Mouse (Mus musculus) kidney, postnatal 14 days (tissue): ENCODE measurements around the gene Lmx1b.

ENCODE experiments used
- DNase-seq: peaks from one replicate; pipeline ENCODE4 v3.0.0; 2022; ENCODE audit warnings: mixed read lengths

Gene Lmx1b

GRCm38 (mm10) chr2:33630081-33631021, 10.0 kb downstream of the Lmx1b start:
- DNase-seq = no peak

- no peak for DNase-seq
Measured at GRCm38 (mm10) chr2:33629641-33630040, 10.7 kb downstream of the Lmx1b start.

- no peak for DNase-seq
Measured at GRCm38 (mm10) chr2:33628791-33629190, 11.5 kb downstream of the Lmx1b start.

GRCm38 (mm10) chr2:33627058-33627375, 13.3 kb downstream of the Lmx1b start:
- no peak for DNase-seq

- DNase-seq = no peak
Measured at GRCm38 (mm10) chr2:33626262-33627057, 13.9 kb downstream of the Lmx1b start.

GRCm38 (mm10) chr2:33617670-33618069, 22.6 kb downstream of the Lmx1b start:
- no peak for DNase-seq

GRCm38 (mm10) chr2:33616411-33616843, 23.9 kb downstream of the Lmx1b start:
- peak; percentile 25 for DNase-seq

- no peak for DNase-seq
Measured at GRCm38 (mm10) chr2:33615843-33616344, 24.4 kb downstream of the Lmx1b start.

- DNase-seq = no peak
Measured at GRCm38 (mm10) chr2:33605487-33606256, 34.6 kb downstream of the Lmx1b start.

- no peak for DNase-seq
Measured at GRCm38 (mm10) chr2:33604846-33605486, 35.3 kb downstream of the Lmx1b start.

- no peak for DNase-seq
Measured at GRCm38 (mm10) chr2:33600520-33600919, 39.8 kb downstream of the Lmx1b start.

- no peak for DNase-seq
Measured at GRCm38 (mm10) chr2:33597384-33597783, 42.9 kb downstream of the Lmx1b start.

GRCm38 (mm10) chr2:33595085-33595423, 45.3 kb downstream of the Lmx1b start:
- DNase-seq = no peak

GRCm38 (mm10) chr2:33594181-33595084, 45.9 kb downstream of the Lmx1b start:
- DNase-seq = no peak

GRCm38 (mm10) chr2:33592931-33593555, 47.3 kb downstream of the Lmx1b start:
- DNase-seq = no peak

GRCm38 (mm10) chr2:33589280-33589679, 51.0 kb downstream of the Lmx1b start:
- DNase-seq = no peak

GRCm38 (mm10) chr2:33584937-33585910, 55.1 kb downstream of the Lmx1b start:
- DNase-seq = no peak

- DNase-seq = no peak
Measured at GRCm38 (mm10) chr2:33583761-33584160, 56.5 kb downstream of the Lmx1b start.

GRCm38 (mm10) chr2:33583317-33583716, 57.0 kb downstream of the Lmx1b start:
- no peak for DNase-seq
